Mouse (Mus musculus): ENCODE results near the gene Ephb2.

The Ephb2 gene

GRCm38 (mm10) chr4:136651357-136651811 is 184.4 kb downstream of the Ephb2 start:
- peak; percentile 26 for DNase-seq (ENCODE audit: low spot score)

GRCm38 (mm10) chr4:136650261-136650660 is 185.5 kb downstream of the Ephb2 start:
- DNase-seq (ENCODE audit: low spot score): no peak

GRCm38 (mm10) chr4:136649480-136650196 is 186.2 kb downstream of the Ephb2 start:
- no peak for DNase-seq (ENCODE audit: low spot score)

GRCm38 (mm10) chr4:136648922-136649479 is 186.8 kb downstream of the Ephb2 start:
- DNase-seq (ENCODE audit: low spot score): peak; percentile 63

GRCm38 (mm10) chr4:136638890-136639289 is 196.9 kb downstream of the Ephb2 start:
- no peak for DNase-seq (ENCODE audit: low spot score)

GRCm38 (mm10) chr4:136638230-136638750 is 197.5 kb downstream of the Ephb2 start:
- DNase-seq (ENCODE audit: low spot score): no peak

- peak; percentile 5 for DNase-seq (ENCODE audit: low spot score)
Measured at GRCm38 (mm10) chr4:136637563-136638229, 198.1 kb downstream of the Ephb2 start.

GRCm38 (mm10) chr4:136636983-136637562 is 198.7 kb downstream of the Ephb2 start:
- no peak for DNase-seq (ENCODE audit: low spot score)

GRCm38 (mm10) chr4:136636511-136636910 is 199.3 kb downstream of the Ephb2 start:
- DNase-seq (ENCODE audit: low spot score): no peak

GRCm38 (mm10) chr4:136635995-136636394 is 199.8 kb downstream of the Ephb2 start:
- DNase-seq (ENCODE audit: low spot score): no peak

GRCm38 (mm10) chr4:136631237-136631994 is 204.4 kb downstream of the Ephb2 start:
- DNase-seq (ENCODE audit: low spot score): no peak

GRCm38 (mm10) chr4:136626590-136626989 is 209.2 kb downstream of the Ephb2 start:
- DNase-seq (ENCODE audit: low spot score): peak; percentile 31

GRCm38 (mm10) chr4:136622388-136622787 is 213.4 kb downstream of the Ephb2 start, which contains the start of gene Lactbl1:
Lactbl1 (plus strand) TSS chr4:136622621.
- no peak for DNase-seq (ENCODE audit: low spot score)

- no peak for DNase-seq (ENCODE audit: low spot score)
Measured at GRCm38 (mm10) chr4:136621956-136622355, 213.8 kb downstream of the Ephb2 start.

- peak; percentile 35 for DNase-seq (ENCODE audit: low spot score)
Measured at GRCm38 (mm10) chr4:136621336-136621735, 214.5 kb downstream of the Ephb2 start.

GRCm38 (mm10) chr4:136613657-136614056 is 222.1 kb downstream of the Ephb2 start:
- DNase-seq (ENCODE audit: low spot score): no peak

- DNase-seq (ENCODE audit: low spot score): no peak
Measured at GRCm38 (mm10) chr4:136610387-136610856, 225.4 kb downstream of the Ephb2 start, which contains the start of gene Tex46. Tex46 (plus strand) TSS chr4:136610437.

- DNase-seq (ENCODE audit: low spot score): no peak
Measured at GRCm38 (mm10) chr4:136605756-136606485, 229.9 kb downstream of the Ephb2 start.

GRCm38 (mm10) chr4:136602568-136602967 is 233.2 kb downstream of the Ephb2 start, which contains the start of gene Kdm1a:
Kdm1a (minus strand) TSS chr4:136602723.
- DNase-seq (ENCODE audit: low spot score): peak; percentile 94

GRCm38 (mm10) chr4:136602018-136602554 is 233.7 kb downstream of the Ephb2 start:
- DNase-seq (ENCODE audit: low spot score): peak; percentile 46
